Mouse (Mus musculus) midbrain, embryonic 12.5 days (tissue): Measurements from ENCODE around the gene Pcyt2. TPM values are rescaled to one million over a fixed set of nuclear protein-coding genes. Genes with fewer than 3 reads are reported as not detected.
A peak's percentile ranks its signal among the peaks of the same experiment; 100 is the strongest.

ENCODE experiments used
- ATAC-seq: fragments of 200-750 bp; cut with Nextera tagmentation; 2 replicates; pipeline ENCODE4 v1.8.0; 2017; ENCODE audit warnings: low read depth, moderate TSS enrichment, moderate library complexity; ENCODE audit not compliant: low FRiP score
- H3K27ac ChIP-seq: fragments of 300-500 bp; sonication (generic); replicated peaks from 2 replicates; pipeline ENCODE4 v1.5.1; 2016; ENCODE audit warnings: mild to moderate bottlenecking
- H3K27me3 ChIP-seq: fragments of 300-500 bp; sonication (generic); 2 replicates; pipeline ENCODE4 v1.6.1; 2016; ENCODE audit warnings: mild to moderate bottlenecking
- H3K36me3 ChIP-seq: fragments of 300-500 bp; sonication (generic); 2 replicates; pipeline ENCODE4 v1.6.1; 2016
- H3K4me1 ChIP-seq: fragments of 300-500 bp; sonication (generic); 2 replicates; pipeline ENCODE4 v1.6.1; 2016
- H3K4me2 ChIP-seq: fragments of 300-500 bp; sonication (generic); replicated peaks from 2 replicates; pipeline ENCODE4 v1.6.1; 2016; ENCODE audit warnings: mild to moderate bottlenecking, moderate library complexity
- H3K4me3 ChIP-seq: fragments of 300-500 bp; sonication (generic); 2 replicates; pipeline ENCODE4 v1.5.1; 2016; ENCODE audit warnings: mild to moderate bottlenecking
- H3K9ac ChIP-seq: fragments of 300-500 bp; sonication (generic); replicated peaks from 2 replicates; pipeline ENCODE4 v1.6.1; 2016; ENCODE audit warnings: mild to moderate bottlenecking, moderate library complexity
- H3K9me3 ChIP-seq: fragments of 300-500 bp; sonication (generic); 2 replicates; pipeline ENCODE4 v1.6.1; 2016; ENCODE audit warnings: mild to moderate bottlenecking
- WGBS: fragments of 180-500 bp; shearing (Covaris S2); methylation state at CpG from one replicate; pipeline ENCODE4 v1.1.7; 2016; 5-methylcytosine and 5-hydroxymethylcytosine counted together
- polyA plus RNA-seq: library from polyadenylated mRNA; unstranded; fragments of >200 nt; fragmentation: Nextera tagmentation; extraction: Ambion mirVana; gene quantifications from 2 replicates; pipeline ENCODE4 v1.2.1, GENCODE M21; 2016

Gene Pcyt2
- polyA plus RNA-seq, 1 experiment from 2014 or later: 157 TPM

- no peaks in the 10 kb centered on the region for H3K27me3 ChIP-seq
Measured at GRCm38 (mm10) chr11:120575940-120576339, 41.8 kb downstream of the Pcyt2 start.

DNA sequence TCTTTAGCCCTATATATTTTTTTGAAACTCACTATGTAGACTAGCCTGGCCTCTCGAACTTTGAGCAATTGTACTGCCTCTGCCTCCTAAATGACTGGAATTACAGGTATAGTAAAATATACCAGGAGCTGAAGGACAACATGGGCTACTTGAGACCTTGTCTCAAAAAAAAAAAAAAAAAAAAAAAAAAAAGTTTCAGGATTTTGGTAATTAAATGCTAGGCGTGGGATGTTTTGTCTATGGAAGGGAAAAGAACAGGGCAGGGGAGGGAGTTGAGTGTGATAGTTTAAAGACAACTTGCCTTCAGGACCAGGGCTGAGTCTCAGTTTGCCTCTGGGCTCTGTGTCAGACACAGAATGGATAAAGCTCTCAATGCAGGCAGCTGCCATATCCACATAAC, 42.7 kb downstream of the Pcyt2 start:
- peaks cover 42% of the 10 kb centered on the region for H3K36me3 ChIP-seq
- H3K27me3 ChIP-seq: no peaks in the 10 kb centered on the region
- peaks cover 40% of the 10 kb centered on the region for H3K4me1 ChIP-seq
- no peaks in the 10 kb centered on the region for H3K9me3 ChIP-seq
- WGBS: 89% methylated on average over 2 of the region's 2 CpGs
- no peak overlapping the region for H3K9ac ChIP-seq
- no peak for ATAC-seq
- H3K4me3 ChIP-seq: no peak overlapping the region
- H3K4me2 ChIP-seq: no peak overlapping the region
- no peak overlapping the region for H3K27ac ChIP-seq

More at GRCm38 (mm10) chr11:120575940-120576339, 41.8 kb downstream of the Pcyt2 start:
- H3K36me3 ChIP-seq: peaks cover 33% of the 10 kb centered on the region
- no peaks in the 10 kb centered on the region for H3K9me3 ChIP-seq
- no peak overlapping the region for H3K27ac ChIP-seq
- no peak overlapping the region for H3K4me2 ChIP-seq
- no peak for ATAC-seq
- H3K4me3 ChIP-seq: no peak overlapping the region
- peaks cover 45% of the 10 kb centered on the region for H3K4me1 ChIP-seq
- H3K9ac ChIP-seq: no peak overlapping the region

- Histone ChIP-seq H3K4me2 (peak overlapping the region; percentile 83), H3K9ac (peak overlapping the region; percentile 80), H3K4me1 (peaks cover 32% of the 10 kb centered on the region), H3K27me3 (no peaks in the 10 kb centered on the region), H3K36me3 (peaks cover 44% of the 10 kb centered on the region), H3K4me3 (peak overlapping the region; percentile 91), H3K27ac (no peak overlapping the region), H3K9me3 (no peaks in the 10 kb centered on the region)
- ATAC-seq: no peak
- WGBS: 49% methylated on average over 5 of the region's 5 CpGs
Measured at GRCm38 (mm10) chr11:120574278-120574600, 43.5 kb downstream of the Pcyt2 start.

GRCm38 (mm10) chr11:120573585-120574277, 44.0 kb downstream of the Pcyt2 start:
- H3K4me3 ChIP-seq: peak overlapping the region; percentile 91
- peaks cover 28% of the 10 kb centered on the region for H3K4me1 ChIP-seq
- peaks cover 43% of the 10 kb centered on the region for H3K36me3 ChIP-seq
- H3K4me2 ChIP-seq: peak overlapping the region; percentile 83
- under 1% methylated on average over 23 of the region's 23 CpGs for WGBS
- H3K27me3 ChIP-seq: no peaks in the 10 kb centered on the region
- H3K9ac ChIP-seq: peak overlapping the region; percentile 80
- no peaks in the 10 kb centered on the region for H3K9me3 ChIP-seq
- peak; percentile 7; the same call in 1 of the 2 replicates for ATAC-seq
- peak overlapping the region; percentile 93 for H3K27ac ChIP-seq

- Histone ChIP-seq H3K4me1 (peaks cover 24% of the 10 kb centered on the region), H3K27me3 (no peaks in the 10 kb centered on the region), H3K9ac (peak within 1 kb of the TSS; percentile 90), H3K4me2 (peak within 1 kb of the TSS; percentile 83), H3K36me3 (peaks cover 43% of the 10 kb centered on the region), H3K27ac (peak within 1 kb of the TSS; percentile 93), H3K9me3 (no peaks in the 10 kb centered on the region), H3K4me3 (peak within 1 kb of the TSS; percentile 91)
- peak; percentile 97 for ATAC-seq
- WGBS: under 1% methylated on average over 94 of the region's 94 CpGs
Measured at GRCm38 (mm10) chr11:120572752-120573584, 44.8 kb downstream of the Pcyt2 start, which contains the start of gene P4hb. Gene P4hb (minus strand): TSS chr11:120573253.

DNA sequence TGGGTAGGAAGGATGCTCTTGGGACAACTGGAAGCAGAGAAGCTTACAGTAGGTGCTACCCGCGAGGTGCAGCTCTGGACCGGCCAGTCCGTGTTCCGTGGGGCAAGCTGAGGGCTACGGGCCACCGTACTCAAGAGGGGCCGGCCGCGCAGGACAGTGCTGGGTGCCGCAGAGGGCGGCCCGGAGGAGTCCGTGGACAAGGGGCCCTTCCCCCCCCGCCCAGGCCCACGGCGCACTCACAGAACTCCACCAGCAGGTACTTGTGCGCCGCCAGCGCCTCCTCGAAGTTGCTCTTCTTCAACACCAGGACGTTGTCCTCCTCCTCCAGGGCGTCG, 45.4 kb downstream of the Pcyt2 start:
- 0% methylated on average over 24 of the region's 24 CpGs for WGBS
- H3K36me3 ChIP-seq: peaks cover 43% of the 10 kb centered on the region
- peak overlapping the region; percentile 93 for H3K27ac ChIP-seq
- no peaks in the 10 kb centered on the region for H3K27me3 ChIP-seq
- H3K9me3 ChIP-seq: no peaks in the 10 kb centered on the region
- ATAC-seq: peak; percentile 53
- H3K9ac ChIP-seq: peak overlapping the region; percentile 90
- peak overlapping the region; percentile 83 for H3K4me2 ChIP-seq
- H3K4me3 ChIP-seq: peak overlapping the region; percentile 91
- peaks cover 24% of the 10 kb centered on the region for H3K4me1 ChIP-seq

GRCm38 (mm10) chr11:120571754-120572416, 45.9 kb downstream of the Pcyt2 start:
- 19% methylated on average over 11 of the region's 11 CpGs for WGBS
- no peak for ATAC-seq
- no peaks in the 10 kb centered on the region for H3K9me3 ChIP-seq

DNA sequence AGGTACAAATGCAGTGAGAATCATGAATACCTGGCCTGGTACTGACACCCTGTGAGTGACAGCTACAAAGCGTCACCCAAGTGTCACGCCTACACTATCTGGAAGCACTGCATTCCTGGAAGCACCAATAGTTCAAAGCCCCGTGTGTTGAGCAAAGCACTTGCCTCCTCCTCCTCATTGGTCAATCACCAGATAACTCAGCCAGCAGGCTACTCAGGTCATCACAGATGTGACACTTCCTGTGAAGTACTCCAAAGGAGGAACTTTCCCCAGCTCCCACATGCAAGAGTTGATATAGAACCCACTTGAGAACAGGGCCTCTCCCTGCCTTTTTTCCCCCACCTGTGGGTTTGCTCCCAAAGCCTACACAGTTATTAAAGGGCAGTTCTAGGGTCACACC, 46.6 kb downstream of the Pcyt2 start:
- H3K4me2 ChIP-seq: peak overlapping the region; percentile 83
- 89% methylated on average over 3 of the region's 3 CpGs for WGBS
- H3K9ac ChIP-seq: peak overlapping the region; percentile 90
- peaks cover 53% of the 10 kb centered on the region for H3K36me3 ChIP-seq
- no peaks in the 10 kb centered on the region for H3K9me3 ChIP-seq
- ATAC-seq: no peak
- no peak overlapping the region for H3K27ac ChIP-seq
- H3K27me3 ChIP-seq: no peaks in the 10 kb centered on the region
- peak overlapping the region; percentile 91 for H3K4me3 ChIP-seq
- peaks cover 24% of the 10 kb centered on the region for H3K4me1 ChIP-seq

More at GRCm38 (mm10) chr11:120571754-120572416, 45.9 kb downstream of the Pcyt2 start:
- Histone ChIP-seq H3K9ac (peak overlapping the region; percentile 90), H3K4me2 (peak overlapping the region; percentile 83), H3K4me3 (peak overlapping the region; percentile 91), H3K4me1 (peaks cover 24% of the 10 kb centered on the region), H3K27ac (peak overlapping the region; percentile 93; the same call in 1 of the 2 replicates), H3K27me3 (no peaks in the 10 kb centered on the region), H3K36me3 (peaks cover 45% of the 10 kb centered on the region)

DNA sequence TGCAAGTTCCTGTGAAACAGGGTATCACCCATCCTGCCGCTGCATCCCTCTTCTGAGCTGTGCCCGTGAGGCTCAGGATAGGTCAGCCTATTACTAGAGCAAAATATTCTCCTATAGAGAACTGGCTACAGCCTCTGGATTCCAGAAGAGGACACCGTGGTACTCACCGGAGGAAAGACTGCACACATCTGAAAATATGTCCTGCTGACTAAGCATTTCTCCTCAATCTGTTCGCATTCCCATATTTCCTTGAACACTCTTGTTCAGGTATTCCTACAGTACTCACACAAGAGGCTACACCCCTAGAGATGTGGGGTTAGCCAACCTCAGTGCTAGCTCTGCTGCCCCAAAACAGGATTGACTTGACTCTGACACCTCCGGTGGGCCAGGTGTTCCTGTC, 49.4 kb downstream of the Pcyt2 start:
- ATAC-seq: no peak
- Histone ChIP-seq H3K27me3 (no peaks in the 10 kb centered on the region), H3K4me2 (no peak overlapping the region), H3K4me3 (no peak overlapping the region), H3K9ac (no peak overlapping the region), H3K27ac (no peak overlapping the region), H3K4me1 (peaks cover 13% of the 10 kb centered on the region), H3K9me3 (no peaks in the 10 kb centered on the region), H3K36me3 (peaks cover 79% of the 10 kb centered on the region)
- WGBS: 94% methylated on average over 6 of the region's 6 CpGs

DNA sequence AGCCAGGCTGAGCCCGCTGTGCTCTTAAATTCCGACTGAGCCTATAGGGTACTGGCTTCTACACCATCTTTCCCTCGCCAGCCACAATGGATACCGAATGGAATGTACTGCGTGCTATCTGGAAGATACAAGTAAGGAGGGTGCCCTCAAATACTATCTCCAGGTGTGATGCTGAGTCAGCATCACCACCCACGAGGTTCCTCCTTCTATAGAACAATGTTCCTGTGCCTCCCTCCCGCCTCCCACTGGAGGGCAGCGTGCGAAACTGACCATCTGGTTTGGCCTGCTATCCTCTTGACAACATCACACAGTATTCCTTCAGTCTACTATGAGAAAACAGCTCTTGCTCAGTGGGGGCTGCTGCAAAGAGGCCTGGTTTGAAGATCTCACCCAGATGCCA, 52.6 kb downstream of the Pcyt2 start:
- Histone ChIP-seq H3K27ac (no peak overlapping the region), H3K9me3 (no peaks in the 10 kb centered on the region), H3K4me2 (no peak overlapping the region), H3K27me3 (no peaks in the 10 kb centered on the region), H3K9ac (no peak overlapping the region), H3K4me1 (no peaks in the 10 kb centered on the region), H3K36me3 (peaks cover 97% of the 10 kb centered on the region), H3K4me3 (no peak overlapping the region)
- WGBS: 92% methylated on average over 9 of the region's 9 CpGs
- no peak for ATAC-seq

DNA sequence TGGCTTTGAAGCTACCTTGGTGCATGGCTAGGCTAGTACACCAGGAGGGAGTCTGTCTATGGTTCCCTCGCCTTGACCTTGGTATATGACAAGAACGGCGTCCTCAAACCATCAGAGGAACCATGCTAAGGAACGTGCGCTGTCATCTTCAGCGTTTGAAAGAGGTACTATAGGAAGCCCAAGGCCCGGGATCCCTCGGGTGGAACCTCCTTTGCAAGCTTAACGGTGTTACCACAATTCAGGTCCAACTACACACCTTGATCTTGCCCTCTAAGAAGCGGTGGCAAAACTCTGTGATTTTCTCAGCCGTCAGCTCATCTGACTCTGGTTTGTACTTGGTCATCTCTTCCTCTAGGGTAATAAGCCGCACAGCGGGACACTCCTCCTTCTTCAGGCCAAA, 54.8 kb downstream of the Pcyt2 start:
- Histone ChIP-seq H3K9ac (no peak overlapping the region), H3K4me3 (no peak overlapping the region), H3K4me2 (no peak overlapping the region), H3K4me1 (no peaks in the 10 kb centered on the region), H3K9me3 (no peaks in the 10 kb centered on the region), H3K27me3 (no peaks in the 10 kb centered on the region), H3K27ac (no peak overlapping the region), H3K36me3 (peaks cover 91% of the 10 kb centered on the region)
- ATAC-seq: no peak
- 98% methylated on average over 13 of the region's 13 CpGs for WGBS
